Mouse (Mus musculus) testis, adult 2 months (tissue): Measurements from ENCODE around the gene Fus. TPM values are rescaled to one million over a fixed set of nuclear protein-coding genes. Genes with fewer than 3 reads are reported as not detected.

Source experiments
- H3K27ac ChIP-seq: fragments of 200-500 bp; 2 replicates; pipeline ENCODE4 v1.5.1; 2012; ENCODE audit warnings: low read depth, low read length; ENCODE audit not compliant: control insufficient read depth, insufficient read depth
- H3K27me3 ChIP-seq: fragments of 200-500 bp; 2 replicates; pipeline ENCODE4 v1.6.1; 2012; ENCODE audit warnings: mild to moderate bottlenecking, low read length, moderate library complexity; ENCODE audit not compliant: control insufficient read depth, insufficient read depth
- H3K36me3 ChIP-seq: fragments of 200-500 bp; 2 replicates; pipeline ENCODE4 v1.6.1; 2012; ENCODE audit warnings: mild to moderate bottlenecking, low read length; ENCODE audit not compliant: control insufficient read depth, insufficient read depth
- H3K4me1 ChIP-seq: fragments of 200-500 bp; 2 replicates; pipeline ENCODE4 v1.6.1; 2012; ENCODE audit warnings: low read length; ENCODE audit not compliant: control insufficient read depth, insufficient read depth
- H3K4me3 ChIP-seq: fragments of 200-500 bp; 2 replicates; pipeline ENCODE4 v1.5.1; 2012; ENCODE audit warnings: low read depth, mild to moderate bottlenecking, low read length, moderate library complexity, mixed read lengths; ENCODE audit not compliant: control insufficient read depth
- CTCF ChIP-seq: fragments of 200-500 bp; IDR thresholded peaks from 2 replicates; pipeline ENCODE4 v1.5.1; 2012; ENCODE audit warnings: low read depth, mild to moderate bottlenecking, inconsistent platforms, low read length, moderate library complexity; ENCODE audit not compliant: control insufficient read depth, insufficient read depth, insufficient replicate concordance
- POLR2A ChIP-seq: fragments of 200-500 bp; IDR thresholded peaks from 2 replicates; pipeline ENCODE4 v1.6.1; 2012; ENCODE audit warnings: low read depth, mild to moderate bottlenecking, inconsistent platforms, low read length, moderate library complexity; ENCODE audit not compliant: control insufficient read depth
- polyA plus RNA-seq: library from polyadenylated mRNA; depleted of rRNA; stranded (reverse); fragments of >200 nt; gene quantifications from 2 replicates; pipeline ENCODE4 v1.2.3, GENCODE M21; 2012

Fus gene
- polyA plus RNA-seq, 1 experiment: 306 TPM

DNA sequence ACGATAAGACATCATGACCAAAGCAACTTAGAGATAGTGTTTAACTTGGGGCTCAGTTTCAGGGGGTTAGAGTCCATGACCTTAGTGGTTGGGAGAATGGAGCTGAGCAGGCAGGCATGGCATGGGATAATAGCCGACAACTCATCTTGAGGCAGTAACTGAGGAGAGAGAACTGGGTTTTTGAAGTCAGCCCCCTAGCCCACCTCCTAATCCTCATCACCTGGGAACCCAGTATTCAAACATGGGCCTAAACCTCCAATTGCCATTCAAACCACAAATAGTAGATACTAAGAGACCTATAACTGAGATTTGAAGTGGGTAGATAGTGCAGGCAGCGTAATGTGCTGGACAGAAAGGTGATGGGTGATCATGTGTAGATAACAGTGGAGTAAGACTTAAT, 13.3 kb downstream of the Fus start:
- Histone ChIP-seq H3K27me3 (no peaks in the 10 kb centered on the region), H3K4me1 (no peaks in the 10 kb centered on the region), H3K36me3 (peaks cover 3% of the 10 kb centered on the region), H3K27ac (no peak overlapping the region), H3K4me3 (no peak overlapping the region)
- TF ChIP-seq POLR2A: no peak
- no peak for TF ChIP-seq CTCF

DNA sequence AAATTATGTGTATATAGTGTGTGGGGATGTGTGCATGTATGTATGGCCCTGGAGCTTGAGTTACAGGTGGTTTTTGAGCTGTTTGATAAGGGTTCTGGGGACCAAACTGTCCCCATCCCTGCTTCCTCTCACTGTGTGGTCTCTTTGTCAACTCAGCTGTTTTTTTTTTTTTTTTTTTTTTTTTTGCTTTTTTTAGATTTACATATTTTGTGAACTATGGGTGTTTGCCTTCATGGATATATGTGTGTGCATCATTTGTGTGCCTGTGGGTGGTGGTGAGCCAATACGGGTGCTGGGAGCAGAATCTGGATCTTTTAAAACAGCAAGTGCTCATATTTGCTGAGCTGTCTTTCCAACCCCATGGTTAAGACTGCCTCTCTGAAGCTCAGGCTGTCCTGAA, 21.6 kb downstream of the Fus start:
- Histone ChIP-seq H3K27ac (no peak overlapping the region), H3K27me3 (no peaks in the 10 kb centered on the region), H3K36me3 (no peaks in the 10 kb centered on the region; the same call in 1 of the 2 replicates), H3K4me3 (no peak overlapping the region), H3K4me1 (no peaks in the 10 kb centered on the region)
- no peak for TF ChIP-seq POLR2A
- TF ChIP-seq CTCF: no peak

DNA sequence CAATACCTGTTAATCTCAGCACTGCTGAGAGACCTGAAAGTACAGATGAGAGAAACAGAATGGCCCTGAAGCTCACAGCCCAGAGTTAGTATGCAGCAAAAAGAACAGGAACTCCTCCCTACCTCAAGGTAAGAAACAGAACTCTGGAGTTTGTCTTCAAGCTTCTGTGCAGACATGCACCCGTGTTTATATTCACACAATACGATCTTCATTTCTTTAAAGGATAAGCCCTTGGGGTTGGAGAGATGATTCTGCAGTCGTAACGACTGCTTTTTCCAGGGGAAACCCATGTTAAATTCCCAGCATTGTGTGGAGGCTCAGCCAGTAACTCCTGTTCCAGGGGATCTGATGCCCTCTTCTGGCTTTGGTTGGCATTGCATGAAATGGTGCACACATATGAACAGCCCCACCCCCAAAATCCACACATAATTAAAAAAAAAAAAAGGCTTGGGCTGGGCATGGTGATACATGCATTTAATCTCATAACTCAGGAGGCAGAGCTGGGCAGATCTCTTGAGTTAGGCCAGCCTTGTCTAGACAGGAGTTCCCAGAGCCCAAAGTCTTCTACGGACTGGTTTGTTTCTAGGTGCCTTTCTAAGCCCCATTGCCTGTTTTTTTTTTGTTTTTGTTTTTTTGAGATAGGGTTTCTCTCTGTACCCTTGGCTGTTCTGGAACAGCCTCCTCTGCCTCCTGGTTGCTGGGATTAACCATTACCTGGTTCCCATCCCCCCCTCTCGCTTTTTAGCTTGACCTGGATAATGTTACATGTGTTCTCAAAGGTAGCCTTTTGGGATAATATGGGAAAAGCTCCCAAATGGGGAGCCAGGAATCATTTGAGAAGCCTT, 24.6 kb downstream of the Fus start:
- Histone ChIP-seq H3K27ac (no peak overlapping the region), H3K4me1 (no peaks in the 10 kb centered on the region), H3K4me3 (no peak overlapping the region), H3K27me3 (no peaks in the 10 kb centered on the region), H3K36me3 (no peaks in the 10 kb centered on the region; the same call in 1 of the 2 replicates)
- TF ChIP-seq POLR2A (no peak), CTCF (peak; percentile 22; the same call in 1 of the 2 replicates)

DNA sequence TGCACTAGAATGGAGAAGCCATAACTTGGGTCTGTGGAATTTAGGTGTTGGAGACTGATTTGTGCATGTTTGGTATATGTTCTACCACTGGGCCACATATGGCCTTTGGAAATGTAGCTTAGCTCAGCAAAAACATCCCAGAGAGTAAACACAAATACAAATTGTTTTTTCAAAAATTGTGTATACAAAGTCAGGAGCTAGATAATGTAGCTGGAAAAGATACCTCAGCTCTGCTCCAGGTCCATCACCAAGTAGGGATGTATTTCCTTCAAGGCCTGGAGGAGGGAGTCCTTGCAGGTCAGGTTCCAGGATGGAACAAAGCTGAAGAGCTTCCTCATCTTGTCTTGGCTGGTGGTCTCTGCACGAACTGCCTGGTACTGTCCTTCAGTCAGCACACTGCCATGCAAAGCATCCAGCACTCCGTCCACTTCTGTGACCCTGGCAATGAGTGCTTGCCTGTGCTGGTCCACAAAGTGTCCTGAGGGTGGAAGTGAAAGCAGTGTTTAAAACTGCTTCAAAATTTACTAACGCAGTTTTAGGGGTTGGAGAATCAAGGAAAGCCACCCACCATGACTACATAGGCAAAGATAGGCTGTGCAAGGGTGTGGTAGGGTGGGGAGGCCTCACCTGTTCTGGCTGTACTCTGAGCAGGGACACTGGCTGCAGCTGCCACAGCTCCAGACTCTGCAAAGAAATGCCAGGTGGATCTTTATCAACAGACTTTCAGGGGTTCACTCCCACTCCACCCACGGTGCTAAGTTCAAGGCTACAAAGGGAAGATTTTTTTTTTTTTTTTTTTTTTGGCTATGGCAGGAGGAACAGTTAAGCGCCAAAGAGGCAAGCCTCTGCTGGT, 25.5 kb downstream of the Fus start:
- Histone ChIP-seq H3K27ac (no peak overlapping the region), H3K36me3 (no peaks in the 10 kb centered on the region; the same call in 1 of the 2 replicates), H3K4me3 (no peak overlapping the region)

DNA sequence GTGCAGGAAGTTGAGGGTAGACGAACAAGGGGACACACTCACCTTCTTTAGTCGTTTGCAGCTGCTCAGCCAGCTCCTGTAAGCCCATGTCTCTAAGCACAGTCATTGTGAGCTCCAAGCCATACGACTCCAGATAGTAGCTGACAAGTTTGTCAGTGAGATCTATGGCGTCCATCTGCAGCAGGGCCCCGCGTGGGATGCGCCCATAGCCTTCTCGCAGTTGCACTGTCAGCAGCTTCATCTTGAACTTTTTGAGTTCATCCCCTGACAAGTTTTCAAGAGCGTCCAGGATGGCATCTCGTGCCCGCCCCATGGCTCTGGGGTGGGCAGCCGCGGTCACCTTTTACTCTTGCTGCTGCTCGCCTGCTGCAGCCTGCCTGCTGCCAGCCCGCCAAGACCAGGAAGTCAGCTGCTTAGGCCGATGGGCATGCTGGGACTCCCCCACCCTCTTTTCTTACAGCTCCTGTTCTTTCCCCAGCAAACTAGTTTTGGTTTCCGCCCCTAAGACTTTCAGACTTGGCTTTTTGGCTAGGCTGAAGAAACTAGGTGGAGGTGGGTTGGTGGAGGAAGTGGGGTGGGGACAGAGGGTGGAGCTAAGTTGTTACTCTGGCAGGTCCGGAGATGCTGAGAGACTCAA, 26.2 kb downstream of the Fus start, which contains the start of gene Pycard:
Pycard (minus strand) TSS at position 527 of the 637 bp plus-strand sequence.
- Histone ChIP-seq H3K27me3 (no peaks in the 10 kb centered on the region), H3K27ac (no peak within 1 kb of the TSS), H3K4me1 (no peaks in the 10 kb centered on the region), H3K36me3 (no peaks in the 10 kb centered on the region; the same call in 1 of the 2 replicates), H3K4me3 (no peak within 1 kb of the TSS)
- TF ChIP-seq POLR2A (no peak), CTCF (no peak)

More for the DNA sequence above, 25.5 kb downstream of the Fus start:
- TF ChIP-seq POLR2A (no peak), CTCF (no peak)
- Histone ChIP-seq H3K4me1 (no peaks in the 10 kb centered on the region), H3K27me3 (no peaks in the 10 kb centered on the region)

DNA sequence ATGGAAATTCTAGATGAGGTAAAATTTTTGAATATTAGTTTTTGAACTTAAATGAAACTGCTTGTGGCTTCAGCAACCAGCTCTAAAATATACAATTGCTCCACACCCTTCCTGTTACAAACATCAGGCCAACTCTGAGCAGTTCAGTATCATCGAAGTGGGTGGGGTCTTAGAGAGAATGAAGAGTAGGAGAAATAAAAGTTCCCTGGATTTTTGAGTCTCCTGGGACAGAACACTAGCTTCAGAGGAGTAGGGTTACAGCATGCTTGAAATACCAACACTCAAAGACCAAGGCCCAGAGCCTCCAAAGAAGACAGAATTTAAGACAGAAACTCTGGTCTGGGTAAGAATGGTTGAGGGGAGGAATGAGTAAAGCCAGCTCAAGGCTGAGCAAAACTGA, 32.2 kb downstream of the Fus start:
- H3K4me1 ChIP-seq: peaks cover 2% of the 10 kb centered on the region
- H3K4me3 ChIP-seq: no peak overlapping the region
- H3K36me3 ChIP-seq: no peaks in the 10 kb centered on the region
- H3K27me3 ChIP-seq: no peaks in the 10 kb centered on the region
- TF ChIP-seq CTCF (no peak), POLR2A (no peak)
- no peak overlapping the region for H3K27ac ChIP-seq
